Mouse (Mus musculus): ENCODE results near the gene Krtap5-3. TPM values are rescaled to one million over a fixed set of nuclear protein-coding genes. Genes with fewer than 3 reads are reported as not detected.
"Not testable (repeated sequence)": the region's sequence is repeated elsewhere in the genome, so short reads cannot be mapped to it uniquely, and the experiment has no call there.

The Krtap5-3 gene
- polyA plus RNA-seq, 1 experiment from 2014 or later: not detected

GRCm38 (mm10) chr7:142181021-142181420 lies 20.1 kb upstream of the Krtap5-3 start:
- no peak for ATAC-seq
- H3K36me3 ChIP-seq (ENCODE audit: control insufficient read depth, insufficient read depth, low read length): no peaks in the 10 kb centered on the region
- H3K4me3 ChIP-seq (ENCODE audit: low read depth, low read length): no peak overlapping the region
- WGBS: 50% methylated on average over 1 of the region's 1 CpGs
- no peak overlapping the region for H3K9ac ChIP-seq (ENCODE audit: low read depth, low read length)
- no peak overlapping the region for H3K4me2 ChIP-seq (ENCODE audit: low read length)
- no peaks in the 10 kb centered on the region for H3K9me3 ChIP-seq (replicated peaks; ENCODE audit: control insufficient read depth, low read length, poor library complexity, severe bottlenecking)
- no peaks in the 10 kb centered on the region for H3K4me1 ChIP-seq (ENCODE audit: control insufficient read depth, insufficient read depth, low read length)
- H3K27ac ChIP-seq (ENCODE audit: low read length): no peak overlapping the region
- no peaks in the 10 kb centered on the region for H3K27me3 ChIP-seq (ENCODE audit: control insufficient read depth, insufficient read depth, low read depth, low read length)

DNA sequence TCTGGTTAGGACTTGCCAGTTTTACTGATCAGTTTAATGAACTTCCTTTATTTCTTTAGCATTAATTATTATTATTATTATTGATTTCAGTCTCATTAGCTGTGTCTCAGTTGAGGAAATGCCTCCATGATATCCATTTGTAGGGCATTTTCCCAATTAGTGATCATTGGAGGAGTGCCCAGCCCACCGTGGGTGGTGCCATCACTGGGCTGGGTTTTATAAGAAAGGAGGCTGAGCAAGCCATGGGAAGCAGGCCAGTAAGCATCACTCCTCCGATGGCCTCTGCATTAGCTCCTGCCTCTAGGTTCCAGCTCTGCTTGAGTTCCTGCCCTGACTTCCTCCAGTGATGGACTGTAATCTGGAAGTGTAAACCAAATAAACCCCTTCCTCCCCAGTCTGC lies 13.0 kb upstream of the Krtap5-3 start:
- WGBS: 62% methylated on average over 2 of the region's 2 CpGs

DNA sequence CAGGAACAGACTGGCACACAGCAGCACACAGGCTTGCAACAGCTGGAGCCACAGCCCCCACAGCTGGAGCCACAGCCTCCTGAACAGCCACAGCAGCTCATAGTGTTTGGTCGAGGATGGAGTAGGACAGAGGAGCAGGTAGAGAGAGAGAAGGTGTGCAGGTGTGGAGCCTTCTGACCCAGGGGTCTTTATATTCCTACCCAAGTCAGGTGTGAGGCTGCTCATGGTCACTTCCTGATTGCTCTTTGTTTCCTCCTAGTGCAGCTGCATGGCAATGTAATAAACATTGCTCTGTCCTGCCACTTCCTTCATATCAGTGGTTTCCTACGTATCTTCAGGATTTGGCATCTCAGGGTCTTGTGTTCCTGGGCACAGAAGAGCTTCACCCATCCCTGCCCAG lies 10.9 kb upstream of the Krtap5-3 start, which contains the start of gene Gm10153:
TSS of gene Gm10153 (minus strand) at position 101 of the 400 bp plus-strand sequence.
- no peak within 1 kb of the TSS for H3K4me2 ChIP-seq (ENCODE audit: low read length)
- H3K4me3 ChIP-seq (ENCODE audit: low read depth, low read length): no peak within 1 kb of the TSS

More for the DNA sequence above, 13.0 kb upstream of the Krtap5-3 start:
- H3K9me3 ChIP-seq (replicated peaks; ENCODE audit: control insufficient read depth, low read length, poor library complexity, severe bottlenecking): no peaks in the 10 kb centered on the region
- ATAC-seq: no peak
- no peak overlapping the region for H3K4me3 ChIP-seq (ENCODE audit: low read depth, low read length)
- H3K27ac ChIP-seq (ENCODE audit: low read length): no peak overlapping the region
- H3K36me3 ChIP-seq (ENCODE audit: control insufficient read depth, insufficient read depth, low read length): no peaks in the 10 kb centered on the region
- H3K27me3 ChIP-seq (ENCODE audit: control insufficient read depth, insufficient read depth, low read depth, low read length): no peaks in the 10 kb centered on the region
- no peak overlapping the region for H3K4me2 ChIP-seq (ENCODE audit: low read length)
- H3K4me1 ChIP-seq (ENCODE audit: control insufficient read depth, insufficient read depth, low read length): no peaks in the 10 kb centered on the region
- H3K9ac ChIP-seq (ENCODE audit: low read depth, low read length): no peak overlapping the region

GRCm38 (mm10) chr7:142198748-142199147 lies 2.4 kb upstream of the Krtap5-3 start:
- no peak overlapping the region for H3K4me3 ChIP-seq (ENCODE audit: low read depth, low read length)
- no peak overlapping the region for H3K27ac ChIP-seq (ENCODE audit: low read length)
- H3K27me3 ChIP-seq (ENCODE audit: control insufficient read depth, insufficient read depth, low read depth, low read length): no peaks in the 10 kb centered on the region
- ATAC-seq: no peak
- H3K4me1 ChIP-seq (ENCODE audit: control insufficient read depth, insufficient read depth, low read length): no peaks in the 10 kb centered on the region
- H3K9ac ChIP-seq (ENCODE audit: low read depth, low read length): no peak overlapping the region
- 80% methylated on average over 2 of the region's 2 CpGs for WGBS
- H3K4me2 ChIP-seq (ENCODE audit: low read length): no peak overlapping the region
- no peaks in the 10 kb centered on the region for H3K36me3 ChIP-seq (ENCODE audit: control insufficient read depth, insufficient read depth, low read length)
- no peaks in the 10 kb centered on the region for H3K9me3 ChIP-seq (replicated peaks; ENCODE audit: control insufficient read depth, low read length, poor library complexity, severe bottlenecking)

More for the DNA sequence above, 10.9 kb upstream of the Krtap5-3 start, which contains the start of gene Gm10153:
- WGBS: 28% methylated on average over 2 of the region's 2 CpGs
- no peaks in the 10 kb centered on the region for H3K27me3 ChIP-seq (ENCODE audit: control insufficient read depth, insufficient read depth, low read depth, low read length)
- no peaks in the 10 kb centered on the region for H3K9me3 ChIP-seq (replicated peaks; ENCODE audit: control insufficient read depth, low read length, poor library complexity, severe bottlenecking)
- H3K4me1 ChIP-seq (ENCODE audit: control insufficient read depth, insufficient read depth, low read length): no peaks in the 10 kb centered on the region
- no peaks in the 10 kb centered on the region for H3K36me3 ChIP-seq (ENCODE audit: control insufficient read depth, insufficient read depth, low read length)
- no peak for ATAC-seq
- no peak within 1 kb of the TSS for H3K9ac ChIP-seq (ENCODE audit: low read depth, low read length)
- H3K27ac ChIP-seq (ENCODE audit: low read length): no peak within 1 kb of the TSS

GRCm38 (mm10) chr7:142205488-142205887 lies 4.3 kb downstream of the Krtap5-3 start:
- Histone ChIP-seq H3K36me3 (ENCODE audit: control insufficient read depth, insufficient read depth, low read length) (no peaks in the 10 kb centered on the region), H3K4me3 (ENCODE audit: low read depth, low read length) (no peak overlapping the region), H3K4me1 (ENCODE audit: control insufficient read depth, insufficient read depth, low read length) (no peaks in the 10 kb centered on the region), H3K9ac (ENCODE audit: low read depth, low read length) (no peak overlapping the region), H3K27ac (ENCODE audit: low read length) (no peak overlapping the region), H3K27me3 (ENCODE audit: control insufficient read depth, insufficient read depth, low read depth, low read length) (no peaks in the 10 kb centered on the region), H3K4me2 (ENCODE audit: low read length) (no peak overlapping the region), H3K9me3 (replicated peaks; ENCODE audit: control insufficient read depth, low read length, poor library complexity, severe bottlenecking) (no peaks in the 10 kb centered on the region)
- no peak for ATAC-seq

DNA sequence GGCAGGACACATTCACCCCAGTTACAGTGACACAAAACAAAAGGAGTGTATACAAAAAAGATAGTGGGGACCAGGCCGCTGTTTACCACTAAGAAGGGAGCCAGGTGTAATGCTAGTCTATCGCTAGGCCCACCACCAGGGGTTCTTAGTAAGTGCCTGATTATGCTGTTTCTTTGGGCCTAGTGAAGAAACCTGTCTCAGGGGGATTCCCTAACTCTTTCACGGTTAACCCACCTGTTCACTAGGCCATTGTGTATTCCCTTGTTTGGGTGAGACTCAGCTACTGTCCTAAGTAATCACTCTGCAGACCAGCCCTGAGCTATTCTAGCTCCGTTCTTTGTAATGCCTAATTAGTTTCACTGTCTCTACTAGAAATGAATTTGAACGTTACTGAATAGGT lies 5.7 kb downstream of the Krtap5-3 start:
- not testable (repeated sequence) for H3K9me3 ChIP-seq (replicated peaks; ENCODE audit: control insufficient read depth, low read length, poor library complexity, severe bottlenecking); H3K9ac ChIP-seq (ENCODE audit: low read depth, low read length); H3K4me1 ChIP-seq (ENCODE audit: control insufficient read depth, insufficient read depth, low read length); H3K27ac ChIP-seq (ENCODE audit: low read length); H3K27me3 ChIP-seq (ENCODE audit: control insufficient read depth, insufficient read depth, low read depth, low read length); ATAC-seq; H3K4me3 ChIP-seq (ENCODE audit: low read depth, low read length); H3K36me3 ChIP-seq (ENCODE audit: control insufficient read depth, insufficient read depth, low read length); H3K4me2 ChIP-seq (ENCODE audit: low read length)
- WGBS: 70% methylated on average over 5 of the region's 5 CpGs

DNA sequence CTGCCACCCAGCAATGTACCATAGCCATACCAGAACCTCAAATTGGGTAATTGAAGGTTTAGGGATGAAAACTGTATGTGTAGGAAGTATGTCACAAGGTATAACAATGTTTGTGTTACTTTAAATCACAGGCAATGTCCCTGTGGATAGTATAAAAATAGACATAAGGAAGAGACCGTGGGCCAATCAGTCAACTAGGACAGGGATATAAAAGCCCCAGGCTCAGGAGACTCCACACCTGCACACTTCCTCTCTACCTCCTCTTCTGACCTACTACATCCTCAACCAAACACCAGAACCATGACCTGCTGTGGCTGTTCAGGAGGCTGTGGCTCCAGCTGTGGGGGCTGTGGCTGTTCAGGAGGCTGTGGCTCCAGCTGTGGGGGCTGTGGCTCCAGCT lies 10.4 kb downstream of the Krtap5-3 start, which contains the start of gene Gm7579:
TSS of gene Gm7579 (plus strand) at position 301 of the 400 bp plus-strand sequence.
- WGBS: 75% methylated on average over 1 of the region's 1 CpGs
- Histone ChIP-seq H3K4me2 (ENCODE audit: low read length) (no peak within 1 kb of the TSS), H3K4me3 (ENCODE audit: low read depth, low read length) (no peak within 1 kb of the TSS), H3K9ac (ENCODE audit: low read depth, low read length) (no peak within 1 kb of the TSS), H3K9me3 (replicated peaks; ENCODE audit: control insufficient read depth, low read length, poor library complexity, severe bottlenecking) (no peaks in the 10 kb centered on the region), H3K27ac (ENCODE audit: low read length) (no peak within 1 kb of the TSS), H3K27me3 (ENCODE audit: control insufficient read depth, insufficient read depth, low read depth, low read length) (no peaks in the 10 kb centered on the region), H3K4me1 (ENCODE audit: control insufficient read depth, insufficient read depth, low read length) (no peaks in the 10 kb centered on the region), H3K36me3 (ENCODE audit: control insufficient read depth, insufficient read depth, low read length) (no peaks in the 10 kb centered on the region)
- no peak for ATAC-seq

DNA sequence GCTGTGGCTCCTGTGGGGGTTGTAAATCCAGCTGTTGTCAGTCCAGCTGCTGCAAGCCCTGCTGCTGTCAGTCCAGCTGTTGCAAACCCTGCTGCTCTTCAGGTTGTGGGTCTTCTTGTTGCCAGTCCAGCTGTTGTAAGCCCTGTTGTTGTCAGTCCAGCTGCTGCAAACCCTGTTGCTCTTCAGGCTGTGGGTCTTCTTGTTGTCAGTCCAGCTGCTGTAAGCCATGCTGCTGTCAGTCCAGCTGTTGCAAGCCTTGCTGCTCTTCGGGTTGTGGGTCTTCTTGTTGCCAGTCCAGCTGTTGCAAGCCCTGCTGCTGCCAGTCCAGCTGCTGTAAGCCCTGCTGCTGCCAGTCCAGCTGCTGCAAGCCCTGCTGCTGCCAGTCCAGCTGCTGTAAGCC lies 11.0 kb downstream of the Krtap5-3 start:
- WGBS: 57% methylated on average over 1 of the region's 1 CpGs

GRCm38 (mm10) chr7:142224518-142224917 lies 23.4 kb downstream of the Krtap5-3 start:
- Histone ChIP-seq H3K4me1 (ENCODE audit: control insufficient read depth, insufficient read depth, low read length) (no peaks in the 10 kb centered on the region), H3K4me3 (ENCODE audit: low read depth, low read length) (no peak overlapping the region), H3K27ac (ENCODE audit: low read length) (no peak overlapping the region), H3K9me3 (replicated peaks; ENCODE audit: control insufficient read depth, low read length, poor library complexity, severe bottlenecking) (no peaks in the 10 kb centered on the region), H3K9ac (ENCODE audit: low read depth, low read length) (no peak overlapping the region), H3K36me3 (ENCODE audit: control insufficient read depth, insufficient read depth, low read length) (no peaks in the 10 kb centered on the region), H3K4me2 (ENCODE audit: low read length) (no peak overlapping the region), H3K27me3 (ENCODE audit: control insufficient read depth, insufficient read depth, low read depth, low read length) (no peaks in the 10 kb centered on the region)
- ATAC-seq: no peak
- WGBS: 60% methylated on average over 2 of the region's 2 CpGs

More for the DNA sequence above, 11.0 kb downstream of the Krtap5-3 start:
- not testable (repeated sequence) for H3K27me3 ChIP-seq (ENCODE audit: control insufficient read depth, insufficient read depth, low read depth, low read length); H3K36me3 ChIP-seq (ENCODE audit: control insufficient read depth, insufficient read depth, low read length); H3K27ac ChIP-seq (ENCODE audit: low read length); H3K9ac ChIP-seq (ENCODE audit: low read depth, low read length); H3K4me3 ChIP-seq (ENCODE audit: low read depth, low read length); H3K4me1 ChIP-seq (ENCODE audit: control insufficient read depth, insufficient read depth, low read length); H3K9me3 ChIP-seq (replicated peaks; ENCODE audit: control insufficient read depth, low read length, poor library complexity, severe bottlenecking); ATAC-seq; H3K4me2 ChIP-seq (ENCODE audit: low read length)
